Mouse (Mus musculus): ENCODE results near the gene Cnp.

The Cnp gene

GRCm38 (mm10) chr11:100619485-100619975 is 44.8 kb downstream of the Cnp start:
- peak; percentile 95 for DNase-seq (ENCODE audit: low read depth, low spot score)

- peak; percentile 71 for DNase-seq (ENCODE audit: low read depth, low spot score)
Observed at GRCm38 (mm10) chr11:100619982-100620381, 45.3 kb downstream of the Cnp start, which contains the start of gene Dnajc7. Dnajc7 (minus strand) TSS chr11:100620168.

GRCm38 (mm10) chr11:100622714-100623113 is 48.0 kb downstream of the Cnp start:
- DNase-seq (ENCODE audit: low read depth, low spot score), result peak; percentile 95

GRCm38 (mm10) chr11:100623867-100624266 is 49.2 kb downstream of the Cnp start:
- DNase-seq (ENCODE audit: low read depth, low spot score), result no peak

GRCm38 (mm10) chr11:100625754-100626700 is 51.3 kb downstream of the Cnp start:
- DNase-seq (ENCODE audit: low read depth, low spot score), result no peak

GRCm38 (mm10) chr11:100626701-100627195 is 52.0 kb downstream of the Cnp start:
- peak; percentile 85 for DNase-seq (ENCODE audit: low read depth, low spot score)

GRCm38 (mm10) chr11:100628056-100628455 is 53.4 kb downstream of the Cnp start:
- DNase-seq (ENCODE audit: low read depth, low spot score), result no peak

GRCm38 (mm10) chr11:100628862-100629352 is 54.2 kb downstream of the Cnp start:
- no peak for DNase-seq (ENCODE audit: low read depth, low spot score)

- DNase-seq (ENCODE audit: low read depth, low spot score), result no peak
Observed at GRCm38 (mm10) chr11:100634530-100634929, 59.8 kb downstream of the Cnp start.

GRCm38 (mm10) chr11:100640159-100640906 is 65.6 kb downstream of the Cnp start:
- DNase-seq (ENCODE audit: low read depth, low spot score), result peak; percentile 55

Measured in CD4-positive, CD25-positive, alpha-beta regulatory T cell, adult 2 months (primary cell).